Mouse (Mus musculus) E14TG2a.4 (cell line): ENCODE measurements around the gene Magi2.

Source experiments
- CTCF ChIP-seq: conservative IDR thresholded peaks from 2 replicates; pipeline ENCODE4 v1.5.1; 2014; ENCODE audit warnings: low read length
- NANOG ChIP-seq: IDR thresholded peaks from 2 replicates; pipeline ENCODE4 v1.6.1; 2014; ENCODE audit warnings: borderline replicate concordance, low read length, mixed read lengths
- POU5F1 ChIP-seq: IDR thresholded peaks from 2 replicates; pipeline ENCODE4 v1.6.1; 2014; ENCODE audit warnings: low read length, borderline replicate concordance

DNA sequence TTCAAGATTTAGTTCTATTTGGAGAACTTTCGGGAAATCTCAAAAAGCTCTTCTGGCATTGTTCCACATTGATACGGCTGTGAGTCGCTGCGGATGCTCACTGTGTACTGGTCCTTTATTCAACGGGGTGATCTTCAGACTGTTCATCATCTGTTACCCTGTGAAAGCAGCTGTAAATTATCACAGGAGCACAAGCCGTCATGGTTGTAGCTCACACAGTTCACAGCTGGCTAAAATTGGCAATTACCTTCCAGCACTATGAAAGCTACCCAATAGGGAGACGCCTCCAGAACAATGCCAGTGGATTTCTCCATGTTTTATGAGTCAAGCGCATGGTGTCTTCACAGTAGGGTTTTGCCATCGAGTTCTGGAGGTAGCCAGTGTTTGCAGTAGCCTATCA lies 1294.8 kb downstream of the Magi2 start:
- no peak for TF ChIP-seq CTCF
- TF ChIP-seq NANOG: no peak
- TF ChIP-seq POU5F1: no peak
